Mouse (Mus musculus) forebrain, embryonic 15.5 days (tissue): ENCODE data around the gene B4galnt2. TPM values are rescaled to one million over a fixed set of nuclear protein-coding genes. Genes with fewer than 3 reads are reported as not detected.
A peak's percentile ranks its signal among the peaks of the same experiment; 100 is the strongest.
"Not testable (repeated sequence)": the region's sequence is repeated elsewhere in the genome, so short reads cannot be mapped to it uniquely, and the experiment has no call there.

Experiments
- ATAC-seq: fragments of 200-750 bp; cut with Nextera tagmentation; replicated peaks from 2 replicates; pipeline ENCODE4 v1.8.0; 2017; ENCODE audit warnings: mild to moderate bottlenecking, moderate TSS enrichment, moderate library complexity
- H3K27ac ChIP-seq: fragments of 300-500 bp; sonication (generic); replicated peaks from 2 replicates; pipeline ENCODE4 v1.5.1; 2015; ENCODE audit warnings: mild to moderate bottlenecking, inconsistent platforms
- H3K27me3 ChIP-seq: fragments of 300-500 bp; sonication (generic); 2 replicates; pipeline ENCODE4 v1.6.1; 2015; ENCODE audit warnings: inconsistent platforms
- H3K36me3 ChIP-seq: fragments of 300-500 bp; sonication (generic); 2 replicates; pipeline ENCODE4 v1.6.1; 2015; ENCODE audit warnings: mild to moderate bottlenecking, inconsistent platforms
- H3K4me1 ChIP-seq: fragments of 300-500 bp; sonication (generic); 2 replicates; pipeline ENCODE4 v1.6.1; 2015; ENCODE audit warnings: inconsistent platforms
- H3K4me2 ChIP-seq: fragments of 300-500 bp; sonication (generic); replicated peaks from 2 replicates; pipeline ENCODE4 v1.6.1; 2015; ENCODE audit warnings: mild to moderate bottlenecking, inconsistent platforms
- H3K4me3 ChIP-seq: fragments of 300-500 bp; sonication (generic); 2 replicates; pipeline ENCODE4 v1.5.1; 2015; ENCODE audit warnings: mild to moderate bottlenecking, inconsistent platforms
- H3K9ac ChIP-seq: fragments of 300-500 bp; sonication (generic); replicated peaks from 2 replicates; pipeline ENCODE4 v1.6.1; 2015; ENCODE audit warnings: mild to moderate bottlenecking, inconsistent platforms
- H3K9me3 ChIP-seq: fragments of 300-500 bp; sonication (generic); 2 replicates; pipeline ENCODE4 v1.6.1; 2016; ENCODE audit warnings: inconsistent platforms
- WGBS: fragments of 180-500 bp; shearing (Covaris S2); methylation state at CpG from one replicate; pipeline ENCODE4 v1.1.7; 2015; ENCODE audit warnings: mixed read lengths; 5-methylcytosine and 5-hydroxymethylcytosine counted together
- polyA plus RNA-seq: library from polyadenylated mRNA; unstranded; fragments of >200 nt; fragmentation: Nextera tagmentation; extraction: Ambion mirVana; gene quantifications from 2 replicates; pipeline ENCODE4 v1.2.1, GENCODE M21; 2015

B4galnt2 gene
- polyA plus RNA-seq, 1 experiment from 2014 or later, result not detected

GRCm38 (mm10) chr11:95924215-95924614 lies 9.5 kb upstream of the B4galnt2 start:
- Histone ChIP-seq H3K27me3 (0 out of 2 replicates have a peak, but pooled peaks cover 4% of the 10 kb centered on the region), H3K9ac (no peak overlapping the region), H3K4me1 (no peaks in the 10 kb centered on the region), H3K36me3 (no peaks in the 10 kb centered on the region), H3K27ac (no peak overlapping the region), H3K9me3 (0 out of 2 replicates have a peak, but pooled peaks cover 4% of the 10 kb centered on the region), H3K4me3 (no peak overlapping the region), H3K4me2 (no peak overlapping the region)
- 7% methylated on average over 2 of the region's 2 CpGs for WGBS
- no peak for ATAC-seq

- H3K4me3 ChIP-seq, H3K27me3 ChIP-seq, H3K36me3 ChIP-seq, H3K9me3 ChIP-seq, H3K4me1 ChIP-seq, H3K27ac ChIP-seq, ATAC-seq, H3K4me2 ChIP-seq, H3K9ac ChIP-seq: not testable (repeated sequence)
- 3% methylated on average over 4 of the region's 6 CpGs for WGBS
Observed at GRCm38 (mm10) chr11:95923477-95923876, 8.8 kb upstream of the B4galnt2 start.

- WGBS, result 58% methylated on average over 12 of the region's 12 CpGs
- Histone ChIP-seq H3K9ac (no peak overlapping the region), H3K36me3 (no peaks in the 10 kb centered on the region), H3K27me3 (peaks cover 20% of the 10 kb centered on the region), H3K4me1 (no peaks in the 10 kb centered on the region), H3K4me3 (no peak overlapping the region), H3K27ac (no peak overlapping the region), H3K9me3 (0 out of 2 replicates have a peak, but pooled peaks cover 2% of the 10 kb centered on the region), H3K4me2 (no peak overlapping the region)
- no peak for ATAC-seq
Observed at GRCm38 (mm10) chr11:95921991-95922621, 7.4 kb upstream of the B4galnt2 start.

- Histone ChIP-seq H3K4me2 (no peak overlapping the region), H3K4me3 (no peak overlapping the region), H3K9ac (no peak overlapping the region), H3K27ac (no peak overlapping the region), H3K4me1 (peaks cover 19% of the 10 kb centered on the region), H3K36me3 (no peaks in the 10 kb centered on the region), H3K27me3 (peaks cover 59% of the 10 kb centered on the region), H3K9me3 (no peaks in the 10 kb centered on the region)
- WGBS, result 1% methylated on average over 5 of the region's 5 CpGs
- ATAC-seq, result no peak
Observed at GRCm38 (mm10) chr11:95916426-95916825, 1.7 kb upstream of the B4galnt2 start.

GRCm38 (mm10) chr11:95915006-95915710 lies 467 bp upstream of the B4galnt2 start:
- Histone ChIP-seq H3K27ac (no peak overlapping the region), H3K36me3 (no peaks in the 10 kb centered on the region), H3K9me3 (no peaks in the 10 kb centered on the region), H3K4me2 (peak overlapping the region; percentile 29; the same call in 1 of the 2 replicates), H3K27me3 (peaks cover 68% of the 10 kb centered on the region), H3K9ac (no peak overlapping the region), H3K4me3 (peak overlapping the region; percentile 2), H3K4me1 (peaks cover 19% of the 10 kb centered on the region)
- WGBS, result 1% methylated on average over 28 of the region's 28 CpGs
- ATAC-seq, result no peak

GRCm38 (mm10) chr11:95913959-95914566 lies 628 bp downstream of the B4galnt2 start:
- 2% methylated on average over 14 of the region's 14 CpGs for WGBS

GRCm38 (mm10) chr11:95911579-95911978 lies 3.1 kb downstream of the B4galnt2 start:
- WGBS, result 21% methylated on average over 6 of the region's 7 CpGs
- Histone ChIP-seq H3K36me3 (no peaks in the 10 kb centered on the region), H3K9ac (no peak overlapping the region), H3K4me3 (no peak overlapping the region), H3K27me3 (peaks cover 51% of the 10 kb centered on the region), H3K27ac (no peak overlapping the region), H3K4me1 (peaks cover 19% of the 10 kb centered on the region), H3K9me3 (no peaks in the 10 kb centered on the region), H3K4me2 (no peak overlapping the region)
- ATAC-seq, result no peak

More at GRCm38 (mm10) chr11:95913959-95914566, 628 bp downstream of the B4galnt2 start:
- ATAC-seq, result no peak
- Histone ChIP-seq H3K4me1 (peaks cover 19% of the 10 kb centered on the region), H3K4me3 (peak overlapping the region; percentile 2; the same call in 1 of the 2 replicates), H3K9ac (no peak overlapping the region), H3K27me3 (peaks cover 69% of the 10 kb centered on the region), H3K27ac (no peak overlapping the region), H3K4me2 (peak overlapping the region; percentile 29), H3K36me3 (no peaks in the 10 kb centered on the region), H3K9me3 (no peaks in the 10 kb centered on the region)

GRCm38 (mm10) chr11:95907805-95908524 lies 6.7 kb downstream of the B4galnt2 start:
- H3K4me2 ChIP-seq, result no peak overlapping the region
- no peak overlapping the region for H3K9ac ChIP-seq
- no peaks in the 10 kb centered on the region for H3K4me1 ChIP-seq
- H3K27me3 ChIP-seq, result peaks cover 23% of the 10 kb centered on the region
- ATAC-seq, result no peak
- H3K36me3 ChIP-seq, result no peaks in the 10 kb centered on the region
- H3K9me3 ChIP-seq, result no peaks in the 10 kb centered on the region
- H3K27ac ChIP-seq, result no peak overlapping the region
- no peak overlapping the region for H3K4me3 ChIP-seq
- WGBS, result 87% methylated on average over 5 of the region's 5 CpGs

- H3K9me3 ChIP-seq, result no peaks in the 10 kb centered on the region
- H3K27me3 ChIP-seq, result 0 out of 2 replicates have a peak, but pooled peaks cover 2% of the 10 kb centered on the region
- no peak overlapping the region for H3K4me3 ChIP-seq
- no peak overlapping the region for H3K9ac ChIP-seq
- WGBS, result 77% methylated on average over 2 of the region's 2 CpGs
- no peak for ATAC-seq
- no peak overlapping the region for H3K4me2 ChIP-seq
- no peak overlapping the region for H3K27ac ChIP-seq
- H3K4me1 ChIP-seq, result no peaks in the 10 kb centered on the region
- H3K36me3 ChIP-seq, result no peaks in the 10 kb centered on the region
Observed at GRCm38 (mm10) chr11:95904290-95904689, 10.4 kb downstream of the B4galnt2 start.

- H3K36me3 ChIP-seq, result no peaks in the 10 kb centered on the region
- H3K4me2 ChIP-seq, result no peak overlapping the region
- no peaks in the 10 kb centered on the region for H3K9me3 ChIP-seq
- H3K9ac ChIP-seq, result no peak overlapping the region
- H3K27ac ChIP-seq, result no peak overlapping the region
- WGBS, result 84% methylated on average over 14 of the region's 14 CpGs
- no peaks in the 10 kb centered on the region for H3K27me3 ChIP-seq
- ATAC-seq, result no peak
- H3K4me3 ChIP-seq, result no peak overlapping the region
- no peaks in the 10 kb centered on the region for H3K4me1 ChIP-seq
Observed at GRCm38 (mm10) chr11:95896446-95897179, 18.1 kb downstream of the B4galnt2 start.

- Histone ChIP-seq H3K36me3 (no peaks in the 10 kb centered on the region), H3K27me3 (no peaks in the 10 kb centered on the region), H3K4me1 (no peaks in the 10 kb centered on the region), H3K9ac (no peak overlapping the region), H3K4me2 (no peak overlapping the region), H3K27ac (no peak overlapping the region), H3K4me3 (no peak overlapping the region), H3K9me3 (no peaks in the 10 kb centered on the region)
- ATAC-seq, result no peak
- 72% methylated on average over 2 of the region's 2 CpGs for whole genome bisulfite sequencing
Observed at GRCm38 (mm10) chr11:95890462-95891051, 24.1 kb downstream of the B4galnt2 start.
